Mouse (Mus musculus) adrenal gland, postnatal 4 days (tissue): ENCODE measurements around the gene Dhx34. TPM values are rescaled to one million over a fixed set of nuclear protein-coding genes. Genes with fewer than 3 reads are reported as not detected.

Experiments used
- DNase-seq, 2 experiments: peaks; one replicate each; pipeline ENCODE4 v3.0.0; 2021 to 2022; ENCODE audit warnings: low spot score in 2 of 2, mixed read lengths in 2 of 2
- total RNA-seq, 2 experiments: library from RNA; stranded (reverse); gene quantifications; 2 replicates each; pipeline ENCODE4 v1.2.3; 2021

Dhx34 gene
- total RNA-seq, 2 experiments from 2014 or later, result 20.9 to 21.9 TPM

DNA sequence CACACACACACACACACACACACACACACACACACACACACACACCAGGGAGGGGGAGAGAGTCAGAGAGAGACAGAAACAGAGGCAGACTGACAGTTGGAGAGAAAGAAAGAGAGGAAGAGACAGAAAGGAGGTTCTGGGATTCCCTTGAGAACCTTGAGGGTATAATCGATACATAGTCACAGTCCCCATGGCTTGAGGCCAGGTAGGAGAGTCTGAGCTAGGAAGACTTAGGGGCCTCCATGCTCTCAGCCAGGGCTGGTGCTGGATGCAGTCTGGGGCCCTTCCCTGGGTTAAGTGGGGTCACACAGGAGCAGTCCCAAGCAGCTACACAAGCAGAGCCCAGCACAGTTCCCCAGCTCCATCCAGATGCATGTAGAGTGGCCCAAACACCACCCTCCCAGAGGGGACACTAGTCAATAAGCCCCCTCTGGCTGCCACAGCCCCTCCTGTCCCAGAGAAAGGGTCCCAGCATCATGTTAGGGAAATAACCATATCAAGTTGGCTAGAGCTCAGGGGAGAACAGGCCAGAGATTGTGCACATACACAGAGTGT is 49.2 kb downstream of the Dhx34 start:
- DNase-seq, result no peak

DNA sequence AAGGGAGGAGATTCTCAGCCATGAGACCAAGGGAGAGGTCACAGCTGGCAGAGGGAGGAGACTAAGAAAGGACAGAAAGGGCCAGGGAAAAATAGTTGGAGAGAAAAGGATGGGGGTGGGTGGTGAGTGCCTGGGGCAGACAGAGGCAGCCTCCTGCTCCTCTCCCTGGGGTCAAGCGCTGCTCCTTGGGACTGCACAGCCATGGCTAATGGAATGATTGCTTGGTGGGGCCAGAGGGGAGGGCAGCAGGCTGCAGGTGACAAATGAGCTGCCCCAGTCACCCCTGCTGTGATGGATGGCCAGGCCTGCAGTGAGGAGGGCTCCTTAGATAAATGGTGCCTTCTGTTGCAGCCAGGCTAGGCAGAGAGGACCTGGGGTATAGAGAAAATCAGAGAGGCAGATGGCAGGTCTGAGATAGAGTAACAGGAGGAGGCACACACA is 49.7 kb downstream of the Dhx34 start:
- DNase-seq, result no peak

GRCm38 (mm10) chr7:16162036-16162435 is 59.8 kb downstream of the Dhx34 start:
- DNase-seq, result no peak

GRCm38 (mm10) chr7:16161302-16161701 is 60.5 kb downstream of the Dhx34 start:
- DNase-seq, result no peak

DNA sequence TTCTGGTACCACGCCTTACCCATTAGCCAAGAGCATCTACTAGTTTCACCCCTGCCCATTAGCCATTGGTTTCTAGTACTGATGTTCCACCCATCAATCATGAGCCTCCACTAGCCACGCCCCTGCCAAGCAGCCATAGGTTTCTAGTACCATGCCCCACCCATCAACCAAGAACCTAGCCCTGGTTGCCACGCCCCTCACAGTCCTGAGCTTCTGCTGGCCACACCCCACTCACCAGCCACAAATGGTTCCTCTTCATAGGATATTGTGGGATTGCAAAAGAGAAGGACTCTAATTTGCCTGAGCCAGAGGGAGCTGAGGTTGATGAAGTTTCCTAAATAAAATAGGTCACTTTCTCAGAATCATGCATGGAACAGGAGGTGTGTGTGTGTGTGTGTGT is 61.1 kb downstream of the Dhx34 start:
- no peak for DNase-seq

GRCm38 (mm10) chr7:16158735-16159134 is 63.1 kb downstream of the Dhx34 start:
- no peak for DNase-seq

- DNase-seq, result no peak
These were observed 65.6 kb downstream of the Dhx34 start for GRCm38 (mm10) chr7:16156105-16156714.

- DNase-seq, result no peak
These were observed 66.5 kb downstream of the Dhx34 start for GRCm38 (mm10) chr7:16155132-16155872.

- DNase-seq, result no peak
These were observed 68.3 kb downstream of the Dhx34 start for GRCm38 (mm10) chr7:16153522-16153921.

GRCm38 (mm10) chr7:16150191-16151145 is 71.4 kb downstream of the Dhx34 start:
- no peak for DNase-seq

GRCm38 (mm10) chr7:16149241-16149640 is 72.6 kb downstream of the Dhx34 start:
- DNase-seq, result no peak

DNA sequence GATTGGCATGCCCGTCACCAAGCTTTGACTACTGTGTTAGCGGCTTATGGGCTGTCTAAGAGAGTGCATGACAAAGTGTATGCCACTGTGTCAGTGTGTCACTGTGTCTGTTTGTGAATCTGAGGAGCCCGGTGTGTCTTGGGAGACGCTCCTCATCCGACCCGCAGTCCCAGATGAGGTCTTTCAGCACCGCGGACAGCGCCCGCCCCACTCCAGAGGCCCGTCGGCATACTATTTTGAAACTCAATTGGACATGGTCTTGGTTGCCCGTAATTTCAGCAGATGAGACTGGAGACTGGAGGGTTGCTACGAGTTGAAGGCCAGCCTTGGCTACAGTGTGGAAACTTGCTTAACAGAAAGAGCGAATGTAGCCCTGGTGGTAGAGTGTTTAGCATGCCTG is 74.2 kb downstream of the Dhx34 start:
- DNase-seq, result peak in 1 of 2 experiments; percentile 50

Other genes with a start within 250 kb of the Dhx34 start
- 10 to 100 TPM; 14.4 to 14.6 TPM for gene Bicra, start 174.1 kb downstream of the Dhx34 start, total RNA-seq
- gene Zfp541, start 160.2 kb downstream of the Dhx34 start, total RNA-seq, result under 1 TPM; 0.22 to 0.23 TPM
- gene Napa, start 123.6 kb downstream of the Dhx34 start, total RNA-seq, result 100 to 1,000 TPM; 130 to 136 TPM
- 10 to 100 TPM; 29.1 to 29.3 TPM for gene Kptn, start 102.1 kb downstream of the Dhx34 start, total RNA-seq
- gene Slc8a2, start 92.2 kb downstream of the Dhx34 start, total RNA-seq, result 1 to 10 TPM; 6.5 to 7.6 TPM
- gene Meis3, start 46.9 kb downstream of the Dhx34 start, total RNA-seq, result 10 to 100 TPM; 18.8 to 22.0 TPM
- under 1 TPM; 0.45 to 0.48 TPM for gene C5ar2, start 22.1 kb upstream of the Dhx34 start, total RNA-seq
- gene C5ar1, start 37.5 kb upstream of the Dhx34 start, total RNA-seq, result 1 to 10 TPM; 4.8 to 6.2 TPM
- 10 to 100 TPM; 35.6 to 41.5 TPM for gene Inafm1, start 51.6 kb upstream of the Dhx34 start, total RNA-seq
- gene Ccdc9, start 64.8 kb upstream of the Dhx34 start, total RNA-seq, result 100 to 1,000 TPM; 103 to 116 TPM
- 1 to 10 TPM; 9.6 to 9.9 TPM for gene Bbc3, start 86.4 kb upstream of the Dhx34 start, total RNA-seq
- 100 to 1,000 TPM; 100 to 101 TPM for gene Sae1, start 165.8 kb upstream of the Dhx34 start, total RNA-seq
- 10 to 100 TPM; 60.7 to 62.1 TPM for gene Zc3h4, start 178.9 kb upstream of the Dhx34 start, total RNA-seq
- 10 to 100 TPM; 39.1 to 39.9 TPM for gene Tmem160, start 230.7 kb upstream of the Dhx34 start, total RNA-seq